ENCODE assay signal across 8 mouse cellular contexts in the genomic region with DNA sequence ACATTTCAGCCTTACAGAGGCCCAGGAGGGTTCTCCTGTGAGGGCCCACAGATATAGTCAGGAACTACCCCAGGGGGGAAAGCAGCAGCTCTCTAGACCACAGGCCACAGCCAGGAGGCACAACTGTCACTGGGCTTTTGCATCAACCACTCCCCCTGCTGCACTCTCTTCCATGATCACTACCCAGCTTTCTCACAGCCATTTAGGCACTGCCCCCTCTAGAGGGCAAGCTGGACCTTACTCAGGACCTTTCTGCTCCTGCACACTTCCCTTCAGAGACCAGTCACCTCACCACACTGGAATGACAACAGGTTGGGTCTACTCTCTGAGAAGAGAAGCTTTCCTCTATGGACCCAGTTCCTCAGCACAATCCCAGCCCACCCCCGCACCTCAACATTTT. TPM values are rescaled to one million over a fixed set of nuclear protein-coding genes. Genes with fewer than 3 reads are reported as not detected.
A peak's percentile ranks its signal among the peaks of the same experiment; 100 is the strongest.
DNase-seq lines count a peak whose midpoint lies in the region; ATAC-seq and TF ChIP-seq lines count a peak whose summit lies in the region.

No protein-coding gene starts in this region.

- peaks cover 13% of the 10 kb centered on the region for H3K4me1 ChIP-seq in heart, embryonic 11.5 days (ENCODE audit: control insufficient read depth, insufficient read depth, low read length)
- H3K4me1 ChIP-seq in kidney, embryonic 15.5 days, result peaks cover 29% of the 10 kb centered on the region
- H3K4me1 ChIP-seq in stomach, postnatal 0 days (replicated peaks; ENCODE audit: control insufficient read depth, insufficient read depth), result no peaks in the 10 kb centered on the region

- peak; percentile 41; the same call in 1 of the 2 replicates for TF ChIP-seq CTCF in brain, embryonic 14.5 days (IDR thresholded peaks at IDR 0.05; ENCODE audit: borderline replicate concordance, extremely low read depth, insufficient read depth, insufficient read length)
- peak; percentile 75 for TF ChIP-seq CTCF in stomach, postnatal 0 days (IDR thresholded peaks at IDR 0.05; ENCODE audit: low read depth)

- peak overlapping the region; percentile 85 for H3K4me2 ChIP-seq in heart, embryonic 11.5 days
- peak overlapping the region; percentile 86 for H3K4me2 ChIP-seq in kidney, embryonic 15.5 days
- H3K4me2 ChIP-seq in stomach, postnatal 0 days (replicated peaks; ENCODE audit: low read depth), result peak overlapping the region; percentile 84; the same call in 1 of the 2 replicates

- TF ChIP-seq POLR2A in brain, embryonic 14.5 days (IDR thresholded peaks at IDR 0.05; ENCODE audit: borderline replicate concordance, extremely low read depth, insufficient read depth, insufficient read length, poor library complexity, severe bottlenecking), result no peak

- no peaks in the 10 kb centered on the region for H3K27me3 ChIP-seq in heart, embryonic 11.5 days (ENCODE audit: control insufficient read depth, insufficient read depth, low read length)
- no peaks in the 10 kb centered on the region for H3K27me3 ChIP-seq in kidney, embryonic 15.5 days
- H3K27me3 ChIP-seq in stomach, postnatal 0 days (ENCODE audit: control insufficient read depth, insufficient read depth, low read length), result no peaks in the 10 kb centered on the region

- H3K9ac ChIP-seq in heart, embryonic 11.5 days (ENCODE audit: low read depth, low read length), result no peak overlapping the region; the same call in 1 of the 2 replicates
- no peak overlapping the region for H3K9ac ChIP-seq in kidney, embryonic 15.5 days
- no peak overlapping the region; the same call in 1 of the 2 replicates for H3K9ac ChIP-seq in stomach, postnatal 0 days (ENCODE audit: low read length)

- H3K36me3 ChIP-seq in heart, embryonic 11.5 days (ENCODE audit: control insufficient read depth, insufficient read depth, low read length), result peaks cover 42% of the 10 kb centered on the region
- H3K36me3 ChIP-seq in kidney, embryonic 15.5 days, result peaks cover 49% of the 10 kb centered on the region
- H3K36me3 ChIP-seq in stomach, postnatal 0 days (ENCODE audit: control insufficient read depth, insufficient read depth, low read length), result peaks cover 31% of the 10 kb centered on the region

- TF ChIP-seq EP300 in stomach, postnatal 0 days (optimal IDR thresholded peaks at IDR 0.05), result no peak

- no peak overlapping the region for H3K27ac ChIP-seq in heart, embryonic 11.5 days (ENCODE audit: low read depth, low read length)
- H3K27ac ChIP-seq in kidney, embryonic 15.5 days, result no peak overlapping the region
- H3K27ac ChIP-seq in stomach, postnatal 0 days (replicated peaks), result no peak overlapping the region

- no peak for ATAC-seq in heart, embryonic 11.5 days (replicated peaks; ENCODE audit: insufficient number of reproducible peaks, low FRiP score, low TSS enrichment)
- ATAC-seq in kidney, embryonic 15.5 days (replicated peaks; ENCODE audit: low FRiP score), result no peak; the same call in 1 of the 2 replicates
- peak; percentile 19; the same call in 1 of the 2 replicates for ATAC-seq in stomach, postnatal 0 days (ENCODE audit: low FRiP score, low TSS enrichment)

- H3K9me3 ChIP-seq in heart, embryonic 11.5 days (replicated peaks; ENCODE audit: control insufficient read depth, low read length), result peaks cover 6% of the 10 kb centered on the region
- H3K9me3 ChIP-seq in kidney, embryonic 15.5 days (replicated peaks), result peaks cover 8% of the 10 kb centered on the region; the same call in 1 of the 2 replicates
- no peaks in the 10 kb centered on the region; the same call in 1 of the 2 replicates for H3K9me3 ChIP-seq in stomach, postnatal 0 days (ENCODE audit: control insufficient read depth, low read length)

- WGBS in heart, embryonic 11.5 days (ENCODE audit: insufficient replicate concordance), result 75% methylated on average over 1 of the region's 1 CpGs
- WGBS in kidney, embryonic 15.5 days, result 92% methylated on average over 1 of the region's 1 CpGs
- 78% methylated on average over 1 of the region's 1 CpGs for WGBS in stomach, postnatal 0 days

- DNase-seq in adrenal gland, postnatal 14 days, result peak; percentile 74
- no peak for DNase-seq in adrenal gland, adult 18-20 months (ENCODE audit: low spot score in 2 of 2)
- no peak for DNase-seq in brain, embryonic 14.5 days (ENCODE audit: low read depth)
- peak; percentile 64 for DNase-seq in lung, postnatal 25 days (ENCODE audit: low spot score)
- peak; percentile 65 for DNase-seq in stomach, postnatal 0 days (ENCODE audit: low spot score)
- DNase-seq in cerebellum, adult 9-10 months, result no peak

- H3K4me3 ChIP-seq in heart, embryonic 11.5 days (ENCODE audit: low read depth, low read length), result peak overlapping the region; percentile 87; the same call in 1 of the 2 replicates
- H3K4me3 ChIP-seq in kidney, embryonic 15.5 days (replicated peaks), result peak overlapping the region; percentile 88
- H3K4me3 ChIP-seq in stomach, postnatal 0 days (ENCODE audit: low read depth, low read length), result no peak overlapping the region

RNA-seq across cellular contexts. Expression of a gene that starts 2.0 kb away (rescaled TPM):
- total RNA-seq in adrenal gland, postnatal 14 days (2021), result 17.3 and 19.4 TPM in 2 replicates
- total RNA-seq in adrenal gland, adult 18-20 months (2021), result 10 to 100 TPM; 20.9 to 22.4 TPM
- 43.2 and 47.0 TPM in 2 replicates for polyA plus RNA-seq in brain, embryonic 14.5 days (2012; rRNA removed)
- 8.8 and 8.9 TPM in 2 replicates for polyA plus RNA-seq in heart, embryonic 11.5 days (2014; fragmentation: Nextera tagmentation; extraction: Ambion mirVana)
- 12.1 and 14.4 TPM in 2 replicates for polyA plus RNA-seq in kidney, embryonic 15.5 days (2015; fragmentation: Nextera tagmentation; extraction: Ambion mirVana)
- polyA plus RNA-seq in stomach, postnatal 0 days (2015; fragmentation: Nextera tagmentation; extraction: Ambion mirVana), result 3.7 and 4.3 TPM in 2 replicates

RNA-seq across cellular contexts. Expression of a gene that starts 30.4 kb away (rescaled TPM):
- 42.3 and 54.0 TPM in 2 replicates for total RNA-seq in adrenal gland, postnatal 14 days (2021)
- total RNA-seq in adrenal gland, adult 18-20 months (2021), result 10 to 100 TPM; 35.1 to 48.6 TPM
- 55.5 and 60.1 TPM in 2 replicates for polyA plus RNA-seq in brain, embryonic 14.5 days (2012; rRNA removed)
- 50.1 and 54.8 TPM in 2 replicates for polyA plus RNA-seq in heart, embryonic 11.5 days (2014; fragmentation: Nextera tagmentation; extraction: Ambion mirVana)
- 73.1 and 81.1 TPM in 2 replicates for polyA plus RNA-seq in kidney, embryonic 15.5 days (2015; fragmentation: Nextera tagmentation; extraction: Ambion mirVana)
- polyA plus RNA-seq in stomach, postnatal 0 days (2015; fragmentation: Nextera tagmentation; extraction: Ambion mirVana), result 49.2 and 51.4 TPM in 2 replicates

RNA-seq across cellular contexts. Expression of a gene that starts 31.0 kb away (rescaled TPM):
- 1.7 and 2.0 TPM in 2 replicates for total RNA-seq in adrenal gland, postnatal 14 days (2021)
- 1 to 10 TPM in 1 of 2 experiments, under 1 TPM in 1; 0.89 to 2.7 TPM for total RNA-seq in adrenal gland, adult 18-20 months (2021)
- 19.5 and 32.8 TPM in 2 replicates for polyA plus RNA-seq in brain, embryonic 14.5 days (2012; rRNA removed)
- polyA plus RNA-seq in heart, embryonic 11.5 days (2014; fragmentation: Nextera tagmentation; extraction: Ambion mirVana), result 0.16 and 0.46 TPM in 2 replicates
- polyA plus RNA-seq in kidney, embryonic 15.5 days (2015; fragmentation: Nextera tagmentation; extraction: Ambion mirVana), result 2.6 and 41.3 TPM in 2 replicates
- polyA plus RNA-seq in stomach, postnatal 0 days (2015; fragmentation: Nextera tagmentation; extraction: Ambion mirVana), result 0.87 and 1.1 TPM in 2 replicates

RNA-seq across cellular contexts. Expression of a gene that starts 51.1 kb away (rescaled TPM):
- total RNA-seq in adrenal gland, postnatal 14 days (2021), result 8.4 and 8.7 TPM in 2 replicates
- 1 to 10 TPM; 5.2 to 9.0 TPM for total RNA-seq in adrenal gland, adult 18-20 months (2021)
- 80.5 and 110 TPM in 2 replicates for polyA plus RNA-seq in brain, embryonic 14.5 days (2012; rRNA removed)
- polyA plus RNA-seq in heart, embryonic 11.5 days (2014; fragmentation: Nextera tagmentation; extraction: Ambion mirVana), result 1.0 and 1.6 TPM in 2 replicates
- polyA plus RNA-seq in kidney, embryonic 15.5 days (2015; fragmentation: Nextera tagmentation; extraction: Ambion mirVana), result 1.1 TPM in 2 replicates
- 0.12 and 0.21 TPM in 2 replicates for polyA plus RNA-seq in stomach, postnatal 0 days (2015; fragmentation: Nextera tagmentation; extraction: Ambion mirVana)

RNA-seq across cellular contexts. Expression of a gene that starts 52.0 kb away (rescaled TPM):
- 35.4 and 36.2 TPM in 2 replicates for total RNA-seq in adrenal gland, postnatal 14 days (2021)
- 10 to 100 TPM; 22.5 to 55.9 TPM for total RNA-seq in adrenal gland, adult 18-20 months (2021)
- polyA plus RNA-seq in brain, embryonic 14.5 days (2012; rRNA removed), result 62.2 and 109 TPM in 2 replicates
- polyA plus RNA-seq in heart, embryonic 11.5 days (2014; fragmentation: Nextera tagmentation; extraction: Ambion mirVana), result 10.4 and 10.8 TPM in 2 replicates
- 35.6 and 38.7 TPM in 2 replicates for polyA plus RNA-seq in kidney, embryonic 15.5 days (2015; fragmentation: Nextera tagmentation; extraction: Ambion mirVana)
- 42.7 and 44.2 TPM in 2 replicates for polyA plus RNA-seq in stomach, postnatal 0 days (2015; fragmentation: Nextera tagmentation; extraction: Ambion mirVana)

Comparison
In these comparisons a context has a peak if more than half of its experiments do, and no peak if none do; other contexts are left out.
1. DNase-seq: peak in adrenal gland, postnatal 14 days (single experiment), lung, postnatal 25 days (single experiment) and stomach, postnatal 0 days (single experiment); none in adrenal gland, adult 18-20 months (0 of 2), brain, embryonic 14.5 days (single experiment) and cerebellum, adult 9-10 months (single experiment).
2. Peak in every context shown above with its lines, with median percentiles within 50 percentile points of each other: H3K4me2 ChIP-seq.